Mouse (Mus musculus) urinary bladder, postnatal 36 days (tissue): ENCODE measurements at regions not wholly inside any gene's neighbourhood (a gene's known extent, or its start where the extent isn't known, plus 50 kb on each side); places are given as distances from the start of the nearest gene placed in this dataset.

ENCODE experiments used
- DNase-seq, 2 experiments: peaks; one replicate each; pipeline ENCODE4 v3.0.0; 2022; ENCODE audit warnings: low spot score in 2 of 2, mixed read lengths in 1 of 2

DNA sequence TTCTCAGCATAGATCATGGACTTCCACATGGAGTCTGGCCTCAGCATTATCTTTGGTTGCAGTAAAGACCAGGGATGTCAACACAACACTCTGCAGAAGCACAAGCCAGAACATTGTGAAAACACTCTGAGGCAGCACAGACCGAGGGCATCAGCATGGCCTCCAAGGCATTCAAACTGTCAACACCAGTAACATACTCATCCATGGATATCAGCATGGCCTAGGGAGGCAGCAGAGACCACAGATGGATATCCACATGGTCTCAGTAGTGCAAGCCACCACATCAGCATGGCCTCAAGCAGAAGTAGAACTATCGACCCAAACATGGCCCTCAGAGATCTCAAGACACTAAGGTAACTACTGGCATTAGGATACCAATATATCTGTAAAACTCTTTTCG lies 935.8 kb downstream of the Slitrk1 start:
- no peak for DNase-seq

DNA sequence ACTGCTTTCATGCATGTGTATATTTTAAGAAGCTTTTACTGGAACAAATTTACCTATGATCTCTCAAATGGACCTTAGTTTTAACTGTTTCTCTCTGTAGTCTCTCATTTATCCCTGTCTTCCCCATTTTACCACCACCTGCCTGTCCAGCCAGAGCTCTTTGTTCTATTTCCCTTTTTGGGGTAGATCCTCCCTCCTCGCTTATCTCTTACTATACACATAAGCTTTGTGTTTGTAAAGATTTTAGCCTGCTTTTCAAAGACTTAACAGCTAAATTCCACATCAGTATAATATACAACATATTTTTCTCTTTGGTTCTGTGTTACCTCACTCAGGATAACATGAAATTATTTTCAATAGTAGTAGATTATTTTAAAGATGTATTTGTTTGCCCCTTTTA lies 961.9 kb downstream of the Slitrk1 start:
- DNase-seq, result no peak

DNA sequence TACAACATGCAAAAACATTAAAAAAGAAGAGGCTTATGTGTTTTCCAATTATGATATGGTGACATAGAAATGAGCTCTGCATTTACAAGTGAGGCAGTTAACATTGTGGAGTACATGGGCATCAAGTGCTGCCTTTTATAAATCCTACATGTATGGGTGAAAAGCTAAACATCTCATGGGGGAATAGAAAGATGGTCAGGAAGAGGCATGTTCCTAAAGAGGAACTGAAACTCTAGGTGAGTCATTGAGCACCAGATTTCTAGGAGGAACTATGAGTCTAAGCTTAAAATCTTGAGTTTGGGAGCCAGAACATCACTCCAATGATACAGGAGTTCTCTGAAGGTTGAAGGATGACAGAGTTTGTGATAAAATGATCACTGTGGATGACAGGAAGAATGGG lies 1010.2 kb downstream of the Slitrk1 start:
- no peak for DNase-seq

DNA sequence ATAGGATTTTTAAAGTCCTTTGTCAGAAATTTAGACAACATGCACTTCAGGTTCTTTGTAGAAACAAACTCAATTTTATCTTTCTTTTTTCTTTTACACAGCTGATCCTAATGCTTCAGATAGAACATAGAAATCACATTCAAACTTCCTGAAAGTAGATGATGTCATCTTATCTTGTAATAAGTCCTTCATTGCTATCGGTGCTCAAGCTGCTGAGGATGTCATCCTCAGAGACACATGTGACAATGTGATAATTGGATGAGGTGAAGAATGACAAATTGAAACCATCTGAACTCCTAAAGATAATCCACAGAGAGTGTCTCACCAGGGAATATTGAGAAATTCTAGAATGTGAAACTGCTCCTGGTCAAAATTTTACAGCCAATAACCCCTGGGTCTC lies 1012.1 kb downstream of the Slitrk1 start:
- DNase-seq, result no peak

DNA sequence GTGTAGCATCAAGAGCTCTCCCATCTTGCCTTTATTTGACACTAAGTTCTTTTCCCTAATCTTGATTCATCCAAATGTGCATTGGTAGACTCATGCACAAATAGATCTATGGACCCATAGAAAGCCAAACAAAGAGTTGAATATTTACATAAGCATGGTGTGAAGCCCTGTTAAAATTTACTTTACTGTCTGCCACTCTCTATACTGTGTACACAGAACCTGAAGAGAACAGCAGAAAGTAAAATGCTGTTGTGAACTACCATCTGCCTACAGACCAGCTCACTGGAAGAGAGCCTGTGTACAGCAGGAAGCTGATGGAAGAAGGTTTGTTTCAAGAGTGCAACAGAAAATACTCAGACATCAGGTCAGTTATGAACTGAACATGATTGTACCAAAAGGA lies 1053.1 kb downstream of the Slitrk1 start:
- DNase-seq, result no peak

DNA sequence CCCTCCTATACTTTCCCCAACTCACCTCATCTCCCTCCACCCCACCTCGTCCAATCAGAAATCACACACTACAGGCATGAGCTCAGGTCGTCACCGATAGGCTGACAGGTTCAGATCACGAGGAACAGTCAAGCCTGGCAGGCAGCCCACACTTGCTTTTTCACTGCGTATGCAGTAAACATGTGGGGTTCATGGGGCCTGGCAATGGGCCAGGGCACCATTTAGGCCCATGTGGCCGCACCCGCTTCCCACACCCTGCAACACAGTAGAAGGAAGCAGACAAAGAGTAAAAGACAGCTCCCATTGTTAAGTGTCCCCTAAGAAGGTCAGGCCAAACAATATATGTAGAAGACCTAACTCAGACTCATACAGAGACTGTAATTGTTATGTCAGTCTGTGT lies 1064.3 kb downstream of the Slitrk1 start:
- DNase-seq, result no peak

DNA sequence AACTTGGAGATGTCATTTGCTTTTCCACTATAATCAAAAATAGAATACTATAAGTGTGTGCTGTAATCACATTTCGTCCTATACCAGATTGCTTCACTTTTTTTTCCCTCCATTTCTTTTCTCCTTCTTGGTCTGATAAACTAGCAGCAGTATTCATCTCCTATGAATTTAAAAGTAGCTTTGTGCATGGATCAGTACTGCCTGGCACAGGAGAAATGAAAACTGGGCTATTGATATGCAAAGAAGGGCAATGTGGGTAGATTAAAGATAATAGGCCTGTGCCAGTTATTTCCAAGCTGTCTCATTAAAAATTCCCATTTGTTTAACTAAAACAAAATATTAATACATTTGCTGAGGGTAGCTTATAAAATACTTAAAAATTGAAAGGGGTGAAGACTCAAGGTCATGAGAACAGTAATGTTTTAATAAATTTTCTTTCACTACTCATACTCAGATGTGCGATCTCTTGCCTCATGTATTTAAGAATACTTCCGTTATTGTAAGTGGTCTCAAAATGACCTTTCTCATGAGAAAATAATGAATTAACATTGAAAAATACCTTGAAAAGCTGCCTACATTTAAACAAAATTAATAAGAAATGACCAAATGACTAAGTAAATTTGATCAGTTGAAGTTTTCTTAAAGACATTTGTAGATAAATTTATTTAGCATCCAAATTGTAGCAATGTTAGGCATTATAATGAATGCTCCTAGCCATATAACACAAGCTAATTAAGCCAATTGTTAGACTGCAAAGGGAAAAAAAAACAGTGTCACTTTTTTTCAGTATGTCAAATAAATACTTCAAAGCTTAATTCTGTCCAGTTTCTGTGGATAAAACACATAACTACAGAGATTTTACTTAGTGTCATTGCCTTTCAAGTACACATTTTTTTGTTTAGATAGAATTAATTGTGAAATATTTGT lies 1068.4 kb downstream of the Slitrk1 start:
- DNase-seq, result no peak

DNA sequence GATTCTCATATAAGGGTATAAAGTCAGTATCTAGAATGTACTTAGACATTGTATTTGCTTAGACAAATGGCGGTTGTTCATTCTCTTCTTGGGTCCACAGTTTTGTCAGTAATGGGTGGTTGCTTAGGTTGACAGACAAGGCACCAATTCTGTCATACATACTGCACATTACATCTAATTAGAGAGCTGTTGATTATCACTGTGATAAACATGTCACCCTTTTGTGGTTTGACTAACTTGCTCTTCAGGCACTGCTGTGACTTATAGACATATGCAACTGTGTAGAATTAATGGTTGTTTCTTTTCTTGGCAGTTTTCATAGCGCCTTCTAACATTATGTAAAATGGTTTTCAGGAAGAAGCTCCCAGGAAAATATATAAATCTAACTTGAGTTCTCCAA lies 1069.4 kb downstream of the Slitrk1 start:
- no peak for DNase-seq

DNA sequence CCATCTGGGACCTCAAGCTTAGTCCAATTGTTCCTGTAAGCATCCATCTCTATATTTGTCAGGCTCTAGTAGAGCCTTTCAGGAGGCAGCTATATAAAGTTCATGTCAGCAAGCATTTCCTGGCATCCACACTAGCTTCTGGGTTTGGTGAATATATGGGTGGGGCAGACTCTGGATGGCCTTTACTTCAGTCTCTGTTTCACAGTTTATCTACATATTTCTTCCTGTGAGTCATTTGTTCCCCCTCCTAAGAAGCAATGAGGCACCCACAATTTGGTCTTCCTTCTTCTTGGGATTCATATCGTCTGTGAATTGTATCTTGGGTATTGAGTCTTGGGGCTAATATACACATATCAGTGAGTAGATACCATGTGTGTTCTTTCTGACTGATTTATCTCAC lies 1081.0 kb downstream of the Slitrk1 start:
- DNase-seq, result no peak

DNA sequence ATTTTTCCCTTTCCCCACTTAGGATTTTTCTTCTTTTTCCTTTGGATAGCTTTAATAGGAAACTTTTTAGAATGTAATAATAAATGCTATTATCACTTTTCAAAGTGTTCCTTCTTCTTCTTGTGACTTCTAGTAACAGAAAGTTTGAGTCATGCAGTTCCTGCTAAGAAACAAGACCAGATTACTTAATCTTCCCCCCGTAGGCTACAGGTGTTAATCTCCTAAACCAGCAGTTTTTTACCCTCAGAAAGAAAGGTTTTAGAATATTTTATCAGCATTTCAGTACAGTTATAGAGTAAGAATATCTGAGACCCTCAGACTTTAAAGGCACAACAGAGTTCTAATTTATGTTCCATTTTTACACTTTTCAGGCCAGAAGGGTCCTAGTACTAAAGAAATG lies 1128.7 kb downstream of the Slitrk1 start:
- no peak for DNase-seq
